Mouse (Mus musculus): ENCODE results near the gene Kcnk4.

DNA sequence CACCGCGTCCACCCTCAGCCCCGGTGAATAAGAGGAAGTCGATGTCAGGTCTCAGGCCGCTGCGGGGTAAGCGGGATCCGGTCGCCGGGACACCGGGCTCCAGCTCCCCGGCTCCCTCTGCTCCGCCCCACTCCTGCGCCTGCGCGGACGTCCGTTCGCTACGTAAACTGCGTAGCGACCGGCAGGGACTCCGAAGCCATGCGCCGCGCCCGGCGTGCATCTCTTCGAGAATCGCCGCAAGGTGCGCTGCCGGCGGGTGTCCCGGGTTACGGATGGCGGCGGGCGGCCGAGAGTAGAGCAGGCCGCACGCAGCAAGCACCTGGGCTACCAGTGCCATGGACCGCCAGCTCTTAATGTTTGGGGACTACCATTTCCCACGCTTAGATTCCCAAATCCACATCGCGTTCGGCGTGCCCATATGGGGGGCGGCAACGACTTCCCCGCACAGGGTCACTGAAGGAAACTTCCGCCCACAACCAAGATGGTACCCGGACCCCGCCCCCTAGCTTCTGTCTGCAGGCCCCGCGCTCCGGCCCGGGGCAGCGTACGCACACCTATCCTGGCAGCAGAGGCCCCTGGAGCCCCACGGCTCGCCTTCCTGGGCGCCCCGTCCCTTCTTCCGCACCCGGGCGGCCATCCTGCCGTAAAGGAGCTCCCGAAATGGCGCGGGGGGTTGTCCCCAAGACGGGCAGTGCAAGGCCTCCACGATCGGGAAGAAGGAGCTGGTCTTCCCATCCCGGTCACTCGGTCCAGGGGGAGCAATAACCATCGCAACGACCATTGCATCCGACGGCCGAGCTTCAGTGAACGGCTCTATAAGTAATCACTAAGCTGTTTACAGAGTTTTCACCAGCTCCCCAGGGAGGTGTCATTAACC lies 7.3 kb upstream of the Kcnk4 start, which contains the start of gene Bad:
- peak; percentile 43; the same call in 1 of the 2 replicates for TF ChIP-seq POLR2A (IDR thresholded peaks at IDR 0.05; ENCODE audit: extremely low read depth, insufficient read depth, low read length)
- TF ChIP-seq CTCF (IDR thresholded peaks at IDR 0.05; ENCODE audit: extremely low read depth, insufficient read depth, low read length): no peak

All from cortical plate, adult 2 months (tissue).